7 mouse cellular contexts compared by ENCODE assay signal in genomic region chr10:80695186-80695585, GRCm38 (mm10). TPM values are rescaled to one million over a fixed set of nuclear protein-coding genes. Genes with fewer than 3 reads are reported as not detected.
DNase-seq lines count a peak whose midpoint lies in the region; ATAC-seq and TF ChIP-seq lines count a peak whose summit lies in the region.

No protein-coding gene starts in this region.

- ATAC-seq in kidney, embryonic 14.5 days (ENCODE audit: low FRiP score, low TSS enrichment): no peak

- TF ChIP-seq EP300 in MEL (IDR thresholded peaks at IDR 0.05; ENCODE audit: low read depth in 1 of 2, low read length in 2 of 2): peak; percentile 49 to 73

- H3K27me3 ChIP-seq in MEL (ENCODE audit: control insufficient read depth in 1 of 2, insufficient read depth in 2 of 2, low read length in 2 of 2): no peaks in the 10 kb centered on the region
- no peaks in the 10 kb centered on the region for H3K27me3 ChIP-seq in kidney, embryonic 14.5 days (ENCODE audit: control insufficient read depth, insufficient read depth, low read length)
- no peaks in the 10 kb centered on the region for H3K27me3 ChIP-seq in thymus, adult 2 months (ENCODE audit: control insufficient read depth, insufficient read depth, low read length)

- no peaks in the 10 kb centered on the region; the same call in none of the 2 replicates for H3K79me2 ChIP-seq in MEL (ENCODE audit: control insufficient read depth, insufficient read depth, low read length, poor library complexity)

- DNase-seq in MEL (ENCODE audit: low read depth, low spot score): peak; percentile 90
- DNase-seq in brain, adult 2 months (ENCODE audit: low read depth, low spot score): peak; percentile 63
- peak; percentile 92 for DNase-seq in lung, postnatal 25 days (ENCODE audit: low spot score)
- DNase-seq in thymus, adult 2 months: peak; percentile 87
- DNase-seq in cerebellum, adult 18-20 months: no peak
- DNase-seq in neural tube, embryonic 10.5 days (ENCODE audit: extremely low spot score, low spot score): no peak

- peaks cover 37 to 73% of the 10 kb centered on the region in 2 experiments for H3K4me1 ChIP-seq in MEL (ENCODE audit: control insufficient read depth in 1 of 2, insufficient read depth in 2 of 2, low read length in 2 of 2)
- 0 out of 2 replicates have a peak, but pooled peaks cover 13% of the 10 kb centered on the region for H3K4me1 ChIP-seq in kidney, embryonic 14.5 days (ENCODE audit: control insufficient read depth, insufficient read depth, low read length)
- peaks cover 82% of the 10 kb centered on the region for H3K4me1 ChIP-seq in thymus, adult 2 months (replicated peaks; ENCODE audit: control insufficient read depth, insufficient read depth, low read length)

- H3K4me3 ChIP-seq in MEL (ENCODE audit: control insufficient read depth in 1 of 2, insufficient read depth in 1 of 2, low read depth in 2 of 2, low read length in 2 of 2): no peak overlapping the region
- no peak overlapping the region for H3K4me3 ChIP-seq in kidney, embryonic 14.5 days (ENCODE audit: low read length)
- H3K4me3 ChIP-seq in thymus, adult 2 months (ENCODE audit: control insufficient read depth, insufficient read depth, low read length): peak overlapping the region; percentile 27

- TF ChIP-seq CTCF in MEL (IDR thresholded peaks at IDR 0.05 in 2 of 3, conservative IDR thresholded peaks at IDR 0.05 in 1 of 3; ENCODE audit: control insufficient read depth in 1 of 3, insufficient read depth in 1 of 3, low read depth in 2 of 3, low read length in 3 of 3, poor library complexity in 1 of 3, severe bottlenecking in 1 of 3): no peak
- no peak for TF ChIP-seq CTCF in thymus, adult 2 months (IDR thresholded peaks at IDR 0.05; ENCODE audit: borderline replicate concordance, control insufficient read depth, extremely low read depth, insufficient read depth, low read length, poor library complexity)

- TF ChIP-seq POLR2A in MEL (IDR thresholded peaks at IDR 0.05; ENCODE audit: control insufficient read depth in 1 of 2, insufficient read depth in 1 of 2, low read depth in 1 of 2, low read length in 2 of 2, poor library complexity in 1 of 2): peak in 1 of 2 experiments; percentile 47; a peak in 1 of 4 replicates
- peak; percentile 27; the same call in 1 of the 2 replicates for TF ChIP-seq POLR2A in thymus, adult 2 months (IDR thresholded peaks at IDR 0.05; ENCODE audit: control insufficient read depth, extremely low read depth, insufficient read depth, low read length, poor library complexity)

- H3K27ac ChIP-seq in MEL (ENCODE audit: control insufficient read depth, low read depth, low read length): peak overlapping the region; percentile 94
- peak overlapping the region; percentile 66; the same call in 1 of the 2 replicates for H3K27ac ChIP-seq in kidney, embryonic 14.5 days (ENCODE audit: low read depth, low read length)
- peak overlapping the region; percentile 95 for H3K27ac ChIP-seq in thymus, adult 2 months (ENCODE audit: control insufficient read depth, insufficient read depth, low read length)

- H3K9me3 ChIP-seq in MEL (replicated peaks; ENCODE audit: insufficient read depth, low read length): no peaks in the 10 kb centered on the region
- H3K9me3 ChIP-seq in kidney, embryonic 14.5 days (ENCODE audit: control insufficient read depth, low read length): no peaks in the 10 kb centered on the region

- H3K9ac ChIP-seq in MEL (ENCODE audit: control insufficient read depth, low read depth, low read length, poor library complexity, severe bottlenecking): peak overlapping the region; percentile 63
- 0 out of 2 replicates have a peak overlapping the region, but pooled peaks have one; percentile 28 for H3K9ac ChIP-seq in kidney, embryonic 14.5 days (ENCODE audit: low read depth, low read length)

- H3K4me2 ChIP-seq in kidney, embryonic 14.5 days (replicated peaks; ENCODE audit: low read depth, low read length): no peak overlapping the region

- TF ChIP-seq RAD21 in MEL (IDR thresholded peaks at IDR 0.05; ENCODE audit: low read depth, low read length): no peak

- peaks cover 0 to 52% of the 10 kb centered on the region in 2 experiments; a peak in 2 of 4 replicates for H3K36me3 ChIP-seq in MEL (ENCODE audit: control insufficient read depth in 1 of 2, insufficient read depth in 2 of 2, low read length in 2 of 2)
- peaks cover 6% of the 10 kb centered on the region for H3K36me3 ChIP-seq in kidney, embryonic 14.5 days (ENCODE audit: control insufficient read depth, insufficient read depth, low read length)
- H3K36me3 ChIP-seq in thymus, adult 2 months (ENCODE audit: control insufficient read depth, insufficient read depth, low read length): peaks cover 11% of the 10 kb centered on the region

- 67% methylated on average over 2 of the region's 2 CpGs for WGBS in kidney, embryonic 14.5 days
- 0% methylated on average over 2 of the region's 2 CpGs for WGBS in thymus, adult 2 months

TF ChIP-seq in MEL, 35 proteins besides CTCF, POLR2A, EP300 and RAD21 (continues in another document):
- TF ChIP-seq ETS1 (IDR thresholded peaks at IDR 0.05; ENCODE audit: low read depth, low read length) (peak; percentile 89), CHD1 (IDR thresholded peaks at IDR 0.05; ENCODE audit: low read depth, low read length) (0 out of 2 replicates have a peak, but pooled peaks have one; percentile 32), MYC (IDR thresholded peaks at IDR 0.05; ENCODE audit: low read depth, low read length) (peak; percentile 82), TBP (IDR thresholded peaks at IDR 0.05; ENCODE audit: low read depth, low read length) (peak; percentile 43; the same call in 1 of the 2 replicates), POLR2AphosphoS2 (IDR thresholded peaks at IDR 0.05; ENCODE audit: low read length) (0 out of 2 replicates have a peak, but pooled peaks have one; percentile 23), CHD2 (IDR thresholded peaks at IDR 0.05; ENCODE audit: low read length) (no peak), ZMIZ1 (IDR thresholded peaks at IDR 0.05; ENCODE audit: low read depth, low read length) (no peak), UBTF (IDR thresholded peaks at IDR 0.05; ENCODE audit: borderline replicate concordance, insufficient read depth, low read depth, low read length) (no peak), TAL1 (IDR thresholded peaks at IDR 0.05; ENCODE audit: low read length) (no peak; the same call in 1 of the 2 replicates), ZC3H11A (IDR thresholded peaks at IDR 0.05; ENCODE audit: low read depth, low read length) (no peak), MAX (IDR thresholded peaks at IDR 0.05; ENCODE audit: low read length) (peak; percentile 77), NRF1 (IDR thresholded peaks at IDR 0.05; ENCODE audit: insufficient read depth, low read depth, low read length, poor library complexity, severe bottlenecking) (no peak), KAT2A (conservative IDR thresholded peaks at IDR 0.05; ENCODE audit: low read depth, low read length) (no peak), SIN3A (IDR thresholded peaks at IDR 0.05; ENCODE audit: low read length) (peak; percentile 93), BHLHE40 (IDR thresholded peaks at IDR 0.05; ENCODE audit: borderline replicate concordance, low read depth, low read length) (no peak), E2F4 (IDR thresholded peaks at IDR 0.05; ENCODE audit: borderline replicate concordance, low read depth, low read length) (no peak), MAFK (IDR thresholded peaks at IDR 0.05; ENCODE audit: borderline replicate concordance, low read depth, low read length) (no peak), ZKSCAN1 (IDR thresholded peaks at IDR 0.05; ENCODE audit: low read depth, low read length) (no peak), MAZ (IDR thresholded peaks at IDR 0.05; ENCODE audit: low read depth, low read length) (peak; percentile 73; the same call in 1 of the 2 replicates), TCF12 (IDR thresholded peaks at IDR 0.05; ENCODE audit: low read depth, low read length) (peak; percentile 58), RCOR1 (IDR thresholded peaks at IDR 0.05; ENCODE audit: low read depth, low read length) (peak; percentile 74), USF2 (IDR thresholded peaks at IDR 0.05; ENCODE audit: borderline replicate concordance in 1 of 2, insufficient read depth in 1 of 2, low read depth in 1 of 2, low read length in 2 of 2) (no peak), ELF1 (IDR thresholded peaks at IDR 0.05; ENCODE audit: low read depth, low read length) (peak; percentile 73)

RNA-seq across cellular contexts. Expression of gene Mob3a, which starts 6.6 kb away (rescaled TPM):
- 38.3 and 38.7 TPM in 2 replicates for total RNA-seq in MEL (2012; rRNA removed)
- polyA plus RNA-seq in MEL (2012; ENCODE audit: insufficient read depth in 1 of 2, insufficient read length in 2 of 2, low read depth in 1 of 2, low replicate concordance in 2 of 2, missing spikeins in 1 of 2): 10 to 100 TPM in 1 of 2 experiments, not detected in 1; 63.4 TPM
- polyA plus RNA-seq in kidney, embryonic 14.5 days (2014; fragmentation: Nextera tagmentation; extraction: Ambion mirVana): 23.3 and 34.4 TPM in 2 replicates
- 252 and 261 TPM in 2 replicates for polyA plus RNA-seq in thymus, adult 2 months (2012; rRNA removed)

RNA-seq across cellular contexts. Expression of gene Izumo4, which starts 6.8 kb away (rescaled TPM):
- total RNA-seq in MEL (2012; rRNA removed): 1.0 and 1.5 TPM in 2 replicates
- 1 to 10 TPM in 1 of 2 experiments, not detected in 1; 3.8 TPM for polyA plus RNA-seq in MEL (2012; ENCODE audit: insufficient read depth in 1 of 2, insufficient read length in 2 of 2, low read depth in 1 of 2, low replicate concordance in 2 of 2, missing spikeins in 1 of 2)
- polyA plus RNA-seq in kidney, embryonic 14.5 days (2014; fragmentation: Nextera tagmentation; extraction: Ambion mirVana): 8.5 and 14.6 TPM in 2 replicates
- polyA plus RNA-seq in thymus, adult 2 months (2012; rRNA removed): 56.4 and 66.9 TPM in 2 replicates

RNA-seq across cellular contexts. Expression of gene Mknk2, which starts 17.3 kb away (rescaled TPM):
- total RNA-seq in MEL (2012; rRNA removed): 68.6 and 87.1 TPM in 2 replicates
- 100 to 1,000 TPM in 1 of 2 experiments, 10 to 100 TPM in 1; 47.4 to 184 TPM for polyA plus RNA-seq in MEL (2012; ENCODE audit: insufficient read depth in 1 of 2, insufficient read length in 2 of 2, low read depth in 1 of 2, low replicate concordance in 2 of 2, missing spikeins in 1 of 2)
- 68.1 and 99.2 TPM in 2 replicates for polyA plus RNA-seq in kidney, embryonic 14.5 days (2014; fragmentation: Nextera tagmentation; extraction: Ambion mirVana)
- 606 and 621 TPM in 2 replicates for polyA plus RNA-seq in thymus, adult 2 months (2012; rRNA removed)

RNA-seq across cellular contexts. Expression of gene Btbd2, which starts 38.3 kb away (rescaled TPM):
- total RNA-seq in MEL (2012; rRNA removed): 35.4 and 43.1 TPM in 2 replicates
- 10 to 100 TPM in 1 of 2 experiments, not detected in 1; 81.8 TPM for polyA plus RNA-seq in MEL (2012; ENCODE audit: insufficient read depth in 1 of 2, insufficient read length in 2 of 2, low read depth in 1 of 2, low replicate concordance in 2 of 2, missing spikeins in 1 of 2)
- polyA plus RNA-seq in kidney, embryonic 14.5 days (2014; fragmentation: Nextera tagmentation; extraction: Ambion mirVana): 63.4 and 80.2 TPM in 2 replicates
- 94.7 and 103 TPM in 2 replicates for polyA plus RNA-seq in thymus, adult 2 months (2012; rRNA removed)

RNA-seq across cellular contexts. Expression of gene Ap3d1, which starts 46.9 kb away (rescaled TPM):
- total RNA-seq in MEL (2012; rRNA removed): 29.6 and 32.7 TPM in 2 replicates
- polyA plus RNA-seq in MEL (2012; ENCODE audit: insufficient read depth in 1 of 2, insufficient read length in 2 of 2, low read depth in 1 of 2, low replicate concordance in 2 of 2, missing spikeins in 1 of 2): 100 to 1,000 TPM in 1 of 2 experiments, 10 to 100 TPM in 1; 54.5 to 260 TPM
- polyA plus RNA-seq in kidney, embryonic 14.5 days (2014; fragmentation: Nextera tagmentation; extraction: Ambion mirVana): 70.8 and 80.6 TPM in 2 replicates
- polyA plus RNA-seq in thymus, adult 2 months (2012; rRNA removed): 182 and 195 TPM in 2 replicates

Comparison
In these comparisons a context has a peak if more than half of its experiments do, and no peak if none do; other contexts are left out.
1. DNase-seq: peak in MEL (single experiment), brain, adult 2 months (single experiment), lung, postnatal 25 days (single experiment) and thymus, adult 2 months (single experiment); none in cerebellum, adult 18-20 months (0 of 2) and neural tube, embryonic 10.5 days (single experiment).
2. Peak in every context shown above with its lines, with median percentiles within 50 percentile points of each other: H3K27ac ChIP-seq.